Mouse (Mus musculus) liver, embryonic 14.5 days (tissue): ENCODE measurements at regions not wholly inside any gene's neighbourhood (a gene's known extent, or its start where the extent isn't known, plus 50 kb on each side); places are given as distances from the start of the nearest gene placed in this dataset.

Experiments used
- CTCF ChIP-seq: IDR thresholded peaks from 2 replicates; pipeline ENCODE4 v1.5.1; 2016; ENCODE audit warnings: antibody characterized with exemption, low read depth, control low read depth
- EP300 ChIP-seq: IDR thresholded peaks from 2 replicates; pipeline ENCODE4 v1.6.1; 2016; ENCODE audit warnings: antibody characterized with exemption, low read depth

DNA sequence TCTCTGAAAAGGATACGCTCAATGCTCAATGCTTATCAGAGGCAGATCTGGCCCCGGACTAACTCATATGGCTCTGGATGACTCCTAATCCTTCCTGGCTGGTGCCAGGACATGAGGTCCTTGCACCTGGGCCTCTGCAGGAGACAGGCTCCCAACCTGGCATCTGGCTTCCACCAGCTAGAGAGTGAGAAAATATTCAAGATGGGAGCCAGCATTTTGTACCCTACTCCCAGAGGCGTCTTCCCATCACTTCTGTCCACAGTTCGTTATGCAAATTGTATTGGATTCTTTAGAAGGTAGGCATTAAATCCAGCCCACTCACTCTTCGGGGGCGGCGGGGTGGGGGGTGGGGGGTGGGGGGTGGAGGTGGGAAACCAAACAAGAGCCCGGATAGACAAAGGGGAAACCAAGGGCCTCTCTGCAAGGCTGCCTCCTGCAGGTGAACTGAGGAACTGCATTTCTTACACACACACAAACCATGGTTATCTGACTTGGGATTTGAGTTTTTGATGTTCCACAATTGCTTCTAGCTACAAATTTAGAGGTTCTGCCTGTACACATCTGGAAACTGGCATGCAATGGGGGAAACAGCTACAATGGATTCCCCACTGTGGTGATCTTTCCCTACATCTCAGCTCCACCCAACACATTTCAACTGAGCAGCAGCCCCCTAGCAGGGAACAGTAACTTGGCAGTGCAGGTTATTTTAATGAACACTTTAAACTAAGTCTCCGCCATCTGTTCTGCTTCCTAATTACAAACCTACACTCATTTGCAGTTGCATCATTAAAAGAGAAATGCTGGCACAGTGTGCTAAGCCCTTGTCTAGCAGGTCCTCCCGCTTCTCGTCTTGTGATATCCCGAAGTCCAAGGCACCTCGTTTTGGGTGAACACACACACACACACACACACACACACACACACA lies 390.2 kb downstream of the Med10 start:
- TF ChIP-seq CTCF (no peak; the same call in 1 of the 2 replicates), EP300 (no peak)
